Mouse (Mus musculus) testis, postnatal 10 days (tissue): ENCODE measurements at regions not wholly inside any gene's neighbourhood (a gene's known extent, or its start where the extent isn't known, plus 50 kb on each side); places are given as distances from the start of the nearest gene placed in this dataset.

Experiments used
- DNase-seq: peaks from one replicate; pipeline ENCODE4 v3.0.0; 2021; ENCODE audit warnings: low spot score

- DNase-seq: no peak
Measured at GRCm38 (mm10) chr6:117330726-117331360, 162.5 kb downstream of the Cxcl12 start.

GRCm38 (mm10) chr6:117332641-117333040, 164.3 kb downstream of the Cxcl12 start:
- DNase-seq: no peak

- no peak for DNase-seq
Measured at GRCm38 (mm10) chr6:117342123-117342522, 173.8 kb downstream of the Cxcl12 start.

GRCm38 (mm10) chr6:117347356-117347755, 179.0 kb downstream of the Cxcl12 start:
- no peak for DNase-seq

GRCm38 (mm10) chr6:117351846-117352245, 183.5 kb downstream of the Cxcl12 start:
- DNase-seq: no peak

- DNase-seq: no peak
Measured at GRCm38 (mm10) chr6:117353091-117353490, 184.8 kb downstream of the Cxcl12 start.

- no peak for DNase-seq
Measured at GRCm38 (mm10) chr6:117356101-117356500, 187.8 kb downstream of the Cxcl12 start.

GRCm38 (mm10) chr6:117359401-117359800, 191.1 kb downstream of the Cxcl12 start:
- DNase-seq: no peak

GRCm38 (mm10) chr6:117366563-117366962, 198.2 kb downstream of the Cxcl12 start:
- DNase-seq: no peak

- DNase-seq: no peak
Measured at GRCm38 (mm10) chr6:117375989-117376388, 207.7 kb downstream of the Cxcl12 start.

GRCm38 (mm10) chr6:117379904-117380303, 211.6 kb downstream of the Cxcl12 start:
- DNase-seq: no peak

GRCm38 (mm10) chr6:117390233-117390848, 222.0 kb downstream of the Cxcl12 start:
- no peak for DNase-seq

- no peak for DNase-seq
Measured at GRCm38 (mm10) chr6:117393480-117393879, 225.1 kb downstream of the Cxcl12 start.

- DNase-seq: no peak
Measured at GRCm38 (mm10) chr6:117405589-117406311, 237.4 kb downstream of the Cxcl12 start.

- DNase-seq: no peak
Measured at GRCm38 (mm10) chr6:117406312-117406595, 237.9 kb downstream of the Cxcl12 start.

GRCm38 (mm10) chr6:117406757-117407156, 238.4 kb downstream of the Cxcl12 start:
- DNase-seq: no peak

- DNase-seq: no peak
Measured at GRCm38 (mm10) chr6:117407206-117407858, 239.0 kb downstream of the Cxcl12 start.

- DNase-seq: no peak
Measured at GRCm38 (mm10) chr6:117407953-117408352, 239.6 kb downstream of the Cxcl12 start.

GRCm38 (mm10) chr6:117408971-117409783, 240.8 kb downstream of the Cxcl12 start:
- DNase-seq: no peak

- no peak for DNase-seq
Measured at GRCm38 (mm10) chr6:117414926-117415325, 246.6 kb downstream of the Cxcl12 start.

- no peak for DNase-seq
Measured at GRCm38 (mm10) chr6:117415901-117416300, 247.6 kb downstream of the Cxcl12 start.

- DNase-seq: peak; percentile 24
Measured at GRCm38 (mm10) chr6:117416461-117416860, 248.1 kb downstream of the Cxcl12 start.
